Mouse (Mus musculus): Measurements from ENCODE around the gene Col4a4. TPM values are rescaled to one million over a fixed set of nuclear protein-coding genes. Genes with fewer than 3 reads are reported as not detected.

Gene Col4a4
- polyA plus RNA-seq, 1 experiment from 2014 or later: 0.13 TPM

Other genes with a start within 250 kb of the Col4a4 start
- gene Col4a3, start 72 bp upstream of the Col4a4 start, polyA plus RNA-seq (2015; fragmentation: Nextera tagmentation; extraction: Ambion mirVana): 0.06 TPM in 2 replicates
- gene Mff, start 138.0 kb upstream of the Col4a4 start, polyA plus RNA-seq (2015; fragmentation: Nextera tagmentation; extraction: Ambion mirVana): 191 and 197 TPM in 2 replicates
- gene Tm4sf20, start 181.6 kb upstream of the Col4a4 start, polyA plus RNA-seq (2015; fragmentation: Nextera tagmentation; extraction: Ambion mirVana): 0.11 TPM in 1 of 2 replicates, not detected in the other
- gene Gm47791, start 184.4 kb upstream of the Col4a4 start, polyA plus RNA-seq (2015; fragmentation: Nextera tagmentation; extraction: Ambion mirVana): not detected in 2 replicates